Mouse (Mus musculus): ENCODE measurements around the gene Gm10642. TPM values are rescaled to one million over a fixed set of nuclear protein-coding genes. Genes with fewer than 3 reads are reported as not detected.

The Gm10642 gene
- polyA plus RNA-seq, 1 experiment: not detected

- Histone ChIP-seq H3K4me3 (ENCODE audit: low read depth, low read length) (no peak overlapping the region), H3K36me3 (ENCODE audit: control insufficient read depth, insufficient read depth, low read length, poor library complexity, severe bottlenecking) (no peaks in the 10 kb centered on the region)
These were observed 34.5 kb downstream of the Gm10642 start for GRCm38 (mm10) chr9:70690579-70690978.

GRCm38 (mm10) chr9:70691772-70692693 is 36.0 kb downstream of the Gm10642 start:
- no peak overlapping the region for H3K27ac ChIP-seq (ENCODE audit: insufficient read depth, low read length)
- H3K36me3 ChIP-seq (ENCODE audit: control insufficient read depth, insufficient read depth, low read length, poor library complexity, severe bottlenecking): no peaks in the 10 kb centered on the region
- no peaks in the 10 kb centered on the region for H3K9me3 ChIP-seq (replicated peaks; ENCODE audit: control insufficient read depth, insufficient read depth, low read length, poor library complexity, severe bottlenecking)
- H3K27me3 ChIP-seq (ENCODE audit: control insufficient read depth, insufficient read depth, low read length, poor library complexity, severe bottlenecking): no peaks in the 10 kb centered on the region
- H3K4me3 ChIP-seq (ENCODE audit: low read depth, low read length): no peak overlapping the region
- H3K9ac ChIP-seq (ENCODE audit: low read depth, poor library complexity, severe bottlenecking): no peak overlapping the region
- TF ChIP-seq CTCF (IDR thresholded peaks at IDR 0.05; ENCODE audit: low read depth, low read length) (no peak), EP300 (IDR thresholded peaks at IDR 0.05; ENCODE audit: insufficient read depth, low read depth, low read length) (no peak), POLR2A (IDR thresholded peaks at IDR 0.05; ENCODE audit: insufficient read depth, low read length) (no peak)
- no peaks in the 10 kb centered on the region for H3K4me1 ChIP-seq (ENCODE audit: control insufficient read depth, insufficient read depth, low read length)

More at GRCm38 (mm10) chr9:70690579-70690978, 34.5 kb downstream of the Gm10642 start:
- Histone ChIP-seq H3K9ac (ENCODE audit: low read depth, poor library complexity, severe bottlenecking) (no peak overlapping the region), H3K27me3 (ENCODE audit: control insufficient read depth, insufficient read depth, low read length, poor library complexity, severe bottlenecking) (no peaks in the 10 kb centered on the region), H3K9me3 (replicated peaks; ENCODE audit: control insufficient read depth, insufficient read depth, low read length, poor library complexity, severe bottlenecking) (no peaks in the 10 kb centered on the region), H3K4me1 (ENCODE audit: control insufficient read depth, insufficient read depth, low read length) (no peaks in the 10 kb centered on the region), H3K27ac (ENCODE audit: insufficient read depth, low read length) (no peak overlapping the region)
- TF ChIP-seq EP300 (IDR thresholded peaks at IDR 0.05; ENCODE audit: insufficient read depth, low read depth, low read length) (no peak), POLR2A (IDR thresholded peaks at IDR 0.05; ENCODE audit: insufficient read depth, low read length) (no peak), CTCF (IDR thresholded peaks at IDR 0.05; ENCODE audit: low read depth, low read length) (no peak)

GRCm38 (mm10) chr9:70695723-70696122 is 39.7 kb downstream of the Gm10642 start:
- H3K4me3 ChIP-seq (ENCODE audit: low read depth, low read length): no peak overlapping the region
- H3K4me1 ChIP-seq (ENCODE audit: control insufficient read depth, insufficient read depth, low read length): no peaks in the 10 kb centered on the region
- TF ChIP-seq CTCF (IDR thresholded peaks at IDR 0.05; ENCODE audit: low read depth, low read length): no peak
- no peak for TF ChIP-seq POLR2A (IDR thresholded peaks at IDR 0.05; ENCODE audit: insufficient read depth, low read length)
- no peak for TF ChIP-seq EP300 (IDR thresholded peaks at IDR 0.05; ENCODE audit: insufficient read depth, low read depth, low read length)
- no peaks in the 10 kb centered on the region for H3K27me3 ChIP-seq (ENCODE audit: control insufficient read depth, insufficient read depth, low read length, poor library complexity, severe bottlenecking)
- no peak overlapping the region for H3K27ac ChIP-seq (ENCODE audit: insufficient read depth, low read length)
- no peaks in the 10 kb centered on the region for H3K36me3 ChIP-seq (ENCODE audit: control insufficient read depth, insufficient read depth, low read length, poor library complexity, severe bottlenecking)
- no peaks in the 10 kb centered on the region for H3K9me3 ChIP-seq (replicated peaks; ENCODE audit: control insufficient read depth, insufficient read depth, low read length, poor library complexity, severe bottlenecking)
- no peak overlapping the region for H3K9ac ChIP-seq (ENCODE audit: low read depth, poor library complexity, severe bottlenecking)

- no peaks in the 10 kb centered on the region for H3K4me1 ChIP-seq (ENCODE audit: control insufficient read depth, insufficient read depth, low read length)
- H3K27me3 ChIP-seq (ENCODE audit: control insufficient read depth, insufficient read depth, low read length, poor library complexity, severe bottlenecking): no peaks in the 10 kb centered on the region
- TF ChIP-seq EP300 (IDR thresholded peaks at IDR 0.05; ENCODE audit: insufficient read depth, low read depth, low read length) (no peak), CTCF (IDR thresholded peaks at IDR 0.05; ENCODE audit: low read depth, low read length) (no peak), POLR2A (IDR thresholded peaks at IDR 0.05; ENCODE audit: insufficient read depth, low read length) (no peak)
These were observed 42.0 kb downstream of the Gm10642 start for GRCm38 (mm10) chr9:70698090-70698489.

GRCm38 (mm10) chr9:70703597-70704203 is 47.6 kb downstream of the Gm10642 start:
- no peaks in the 10 kb centered on the region for H3K4me1 ChIP-seq (ENCODE audit: control insufficient read depth, insufficient read depth, low read length)
- H3K9ac ChIP-seq (ENCODE audit: low read depth, poor library complexity, severe bottlenecking): no peak overlapping the region
- H3K27ac ChIP-seq (ENCODE audit: insufficient read depth, low read length): no peak overlapping the region
- TF ChIP-seq POLR2A (IDR thresholded peaks at IDR 0.05; ENCODE audit: insufficient read depth, low read length): no peak
- no peak for TF ChIP-seq EP300 (IDR thresholded peaks at IDR 0.05; ENCODE audit: insufficient read depth, low read depth, low read length)
- no peak for TF ChIP-seq CTCF (IDR thresholded peaks at IDR 0.05; ENCODE audit: low read depth, low read length)
- no peaks in the 10 kb centered on the region for H3K9me3 ChIP-seq (replicated peaks; ENCODE audit: control insufficient read depth, insufficient read depth, low read length, poor library complexity, severe bottlenecking)
- no peak overlapping the region for H3K4me3 ChIP-seq (ENCODE audit: low read depth, low read length)
- H3K36me3 ChIP-seq (ENCODE audit: control insufficient read depth, insufficient read depth, low read length, poor library complexity, severe bottlenecking): no peaks in the 10 kb centered on the region
- H3K27me3 ChIP-seq (ENCODE audit: control insufficient read depth, insufficient read depth, low read length, poor library complexity, severe bottlenecking): no peaks in the 10 kb centered on the region

More at GRCm38 (mm10) chr9:70698090-70698489, 42.0 kb downstream of the Gm10642 start:
- H3K9me3 ChIP-seq (replicated peaks; ENCODE audit: control insufficient read depth, insufficient read depth, low read length, poor library complexity, severe bottlenecking): no peaks in the 10 kb centered on the region
- H3K27ac ChIP-seq (ENCODE audit: insufficient read depth, low read length): no peak overlapping the region
- no peak overlapping the region for H3K9ac ChIP-seq (ENCODE audit: low read depth, poor library complexity, severe bottlenecking)
- H3K36me3 ChIP-seq (ENCODE audit: control insufficient read depth, insufficient read depth, low read length, poor library complexity, severe bottlenecking): no peaks in the 10 kb centered on the region
- no peak overlapping the region for H3K4me3 ChIP-seq (ENCODE audit: low read depth, low read length)

GRCm38 (mm10) chr9:70706444-70706843 is 50.4 kb downstream of the Gm10642 start:
- no peaks in the 10 kb centered on the region for H3K36me3 ChIP-seq (ENCODE audit: control insufficient read depth, insufficient read depth, low read length, poor library complexity, severe bottlenecking)
- H3K27me3 ChIP-seq (ENCODE audit: control insufficient read depth, insufficient read depth, low read length, poor library complexity, severe bottlenecking): no peaks in the 10 kb centered on the region
- no peaks in the 10 kb centered on the region for H3K9me3 ChIP-seq (replicated peaks; ENCODE audit: control insufficient read depth, insufficient read depth, low read length, poor library complexity, severe bottlenecking)
- no peak overlapping the region for H3K9ac ChIP-seq (ENCODE audit: low read depth, poor library complexity, severe bottlenecking)
- no peak overlapping the region for H3K27ac ChIP-seq (ENCODE audit: insufficient read depth, low read length)
- H3K4me1 ChIP-seq (ENCODE audit: control insufficient read depth, insufficient read depth, low read length): no peaks in the 10 kb centered on the region
- no peak for TF ChIP-seq CTCF (IDR thresholded peaks at IDR 0.05; ENCODE audit: low read depth, low read length)
- TF ChIP-seq EP300 (IDR thresholded peaks at IDR 0.05; ENCODE audit: insufficient read depth, low read depth, low read length): no peak
- no peak for TF ChIP-seq POLR2A (IDR thresholded peaks at IDR 0.05; ENCODE audit: insufficient read depth, low read length)
- no peak overlapping the region for H3K4me3 ChIP-seq (ENCODE audit: low read depth, low read length)

Other genes with a start within 250 kb of the Gm10642 start
- gene Ccnb2, start 234.7 kb upstream of the Gm10642 start, polyA plus RNA-seq (2011; ENCODE audit: insufficient read depth, insufficient read length, low read depth, missing spikeins): 259 and 260 TPM in 2 replicates
- gene Rnf111, start 152.5 kb upstream of the Gm10642 start, polyA plus RNA-seq (2011; ENCODE audit: insufficient read depth, insufficient read length, low read depth, missing spikeins): 54.3 and 55.4 TPM in 2 replicates
- gene Sltm, start 113.5 kb upstream of the Gm10642 start, polyA plus RNA-seq (2011; ENCODE audit: insufficient read depth, insufficient read length, low read depth, missing spikeins): 87.7 and 92.0 TPM in 2 replicates
- 3.5 and 4.0 TPM in 2 replicates for gene Mindy2, start 923 bp downstream of the Gm10642 start, polyA plus RNA-seq (2011; ENCODE audit: insufficient read depth, insufficient read length, low read depth, missing spikeins)
- 31.4 and 34.8 TPM in 2 replicates for gene Adam10, start 22.7 kb downstream of the Gm10642 start, polyA plus RNA-seq (2011; ENCODE audit: insufficient read depth, insufficient read length, low read depth, missing spikeins)

Data from ES-Bruce4 (cell line).